Mouse (Mus musculus): ENCODE measurements around the gene Ppfibp1.

DNA sequence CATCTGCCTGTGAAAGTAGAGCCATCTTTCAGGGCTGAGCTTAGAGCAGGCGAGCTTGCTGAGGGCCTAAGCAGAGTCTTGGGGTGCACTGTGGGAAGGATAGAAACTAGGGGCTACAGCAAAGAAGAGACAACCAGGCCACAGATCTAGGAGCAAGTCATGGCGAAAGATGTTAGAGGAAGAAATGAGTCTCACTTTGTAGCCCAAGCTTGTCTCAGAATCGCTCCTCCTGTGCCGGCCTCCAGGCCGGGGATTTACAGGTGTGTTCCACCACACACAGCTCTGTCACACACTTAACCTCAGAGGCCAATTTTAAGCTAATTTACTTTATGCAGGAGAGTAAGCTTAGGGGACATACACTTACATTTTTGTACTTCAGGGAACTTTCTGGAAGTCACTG lies 130.1 kb downstream of the Ppfibp1 start:
- TF ChIP-seq CTCF (IDR thresholded peaks at IDR 0.05; ENCODE audit: low read depth, low read length) = no peak
- TF ChIP-seq POLR2A (IDR thresholded peaks at IDR 0.05; ENCODE audit: extremely low read depth, insufficient read depth, low read length) = no peak
